Comparison of ENCODE assay signal across 8 mouse cellular contexts in the genomic region with DNA sequence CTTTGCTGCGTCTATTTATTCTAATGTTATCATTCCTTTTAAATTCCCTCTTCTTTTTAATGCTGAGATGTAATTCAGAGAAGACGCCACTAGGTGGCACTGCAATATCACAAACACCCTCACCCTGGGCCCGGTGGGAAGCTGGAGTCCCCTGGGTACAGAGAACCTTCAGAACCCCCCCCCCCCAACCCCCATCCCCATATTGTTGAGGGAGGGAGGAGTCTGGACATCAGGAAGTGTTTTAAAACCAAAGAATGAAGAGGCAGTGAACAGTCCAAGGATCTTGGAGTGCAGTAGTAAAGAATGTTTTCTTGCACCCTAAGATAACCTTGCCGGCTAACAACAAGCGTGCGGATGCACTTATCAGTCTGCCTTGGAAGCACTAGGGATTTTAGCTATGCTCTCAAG. TPM values are rescaled to one million over a fixed set of nuclear protein-coding genes. Genes with fewer than 3 reads are reported as not detected.
A peak's percentile ranks its signal among the peaks of the same experiment; 100 is the strongest.
DNase-seq lines count a peak whose midpoint lies in the region; ATAC-seq and TF ChIP-seq lines count a peak whose summit lies in the region.

No protein-coding gene starts in this region.

- peak; percentile 16 to 44 for DNase-seq in heart, adult 18-20 months
- DNase-seq in heart, postnatal 25 days (ENCODE audit: low spot score) = no peak
- peak; percentile 36 for DNase-seq in ES-E14 (ENCODE audit: low read depth, low spot score)
- peak; percentile 61 for DNase-seq in embryonic facial prominence, embryonic 10.5 days (ENCODE audit: low spot score)
- peak; percentile 67 for DNase-seq in hindbrain, embryonic 14.5 days (ENCODE audit: low spot score)
- DNase-seq in retina, postnatal 7 days (ENCODE audit: low read depth, low spot score) = peak; percentile 30

- ATAC-seq in hindbrain, embryonic 14.5 days (ENCODE audit: low FRiP score) = peak; percentile 69
- peak; percentile 87 for ATAC-seq in lung, embryonic 16.5 days (ENCODE audit: low read depth)
- no peak for ATAC-seq in monocyte, adult 5-6 weeks (replicated peaks; ENCODE audit: insufficient number of reproducible peaks, low FRiP score, low TSS enrichment, poor library complexity, severe bottlenecking)

- H3K27me3 ChIP-seq in embryonic facial prominence, embryonic 10.5 days (replicated peaks; ENCODE audit: low read depth, poor library complexity, severe bottlenecking) = no peaks in the 10 kb centered on the region
- no peaks in the 10 kb centered on the region for H3K27me3 ChIP-seq in hindbrain, embryonic 14.5 days (ENCODE audit: control insufficient read depth, insufficient read depth, low read length)
- H3K27me3 ChIP-seq in lung, embryonic 16.5 days (ENCODE audit: control insufficient read depth, insufficient read depth, low read depth, low read length) = no peaks in the 10 kb centered on the region

- intact Hi-C loops in heart, postnatal 25 days (cut with DNase I) = loop anchor here (10.0 kb wide), 1 partner anchor 430 kb away; no protein-coding TSS in a partner anchor

- H3K4me1 ChIP-seq in ES-E14 (ENCODE audit: control insufficient read depth in 2 of 2, insufficient read depth in 2 of 2, low read length in 2 of 2, poor library complexity in 1 of 2) = no peaks in the 10 kb centered on the region
- H3K4me1 ChIP-seq in embryonic facial prominence, embryonic 10.5 days = no peaks in the 10 kb centered on the region
- H3K4me1 ChIP-seq in hindbrain, embryonic 14.5 days (replicated peaks; ENCODE audit: control insufficient read depth, insufficient read depth, low read length) = no peaks in the 10 kb centered on the region
- peaks cover 4% of the 10 kb centered on the region for H3K4me1 ChIP-seq in lung, embryonic 16.5 days (replicated peaks; ENCODE audit: control insufficient read depth, insufficient read depth, low read length)

- 44% methylated on average over 6 of the region's 6 CpGs for WGBS in embryonic facial prominence, embryonic 10.5 days
- WGBS in hindbrain, embryonic 14.5 days = 44% methylated on average over 6 of the region's 6 CpGs
- WGBS in lung, embryonic 16.5 days = 12% methylated on average over 6 of the region's 6 CpGs

- H3K9ac ChIP-seq in ES-E14 (ENCODE audit: insufficient read depth, low read depth, low read length, poor library complexity, severe bottlenecking) = no peak overlapping the region
- H3K9ac ChIP-seq in hindbrain, embryonic 14.5 days = no peak overlapping the region
- H3K9ac ChIP-seq in lung, embryonic 16.5 days (ENCODE audit: low read length) = no peak overlapping the region

- no peaks in the 10 kb centered on the region for H3K9me3 ChIP-seq in ES-E14 (ENCODE audit: control insufficient read depth, insufficient read depth, low read depth, low read length)
- H3K9me3 ChIP-seq in embryonic facial prominence, embryonic 10.5 days = no peaks in the 10 kb centered on the region
- H3K9me3 ChIP-seq in hindbrain, embryonic 14.5 days (ENCODE audit: control insufficient read depth, low read length) = no peaks in the 10 kb centered on the region
- no peaks in the 10 kb centered on the region for H3K9me3 ChIP-seq in lung, embryonic 16.5 days (ENCODE audit: control insufficient read depth, low read length)

- no peaks in the 10 kb centered on the region for H3K36me3 ChIP-seq in ES-E14 (ENCODE audit: control insufficient read depth, insufficient read depth, low read length, poor library complexity, severe bottlenecking)
- no peaks in the 10 kb centered on the region for H3K36me3 ChIP-seq in embryonic facial prominence, embryonic 10.5 days (replicated peaks)
- no peaks in the 10 kb centered on the region for H3K36me3 ChIP-seq in hindbrain, embryonic 14.5 days (replicated peaks; ENCODE audit: control insufficient read depth, insufficient read depth)
- no peaks in the 10 kb centered on the region for H3K36me3 ChIP-seq in lung, embryonic 16.5 days (ENCODE audit: control insufficient read depth, insufficient read depth, low read length)

- H3K27ac ChIP-seq in ES-E14 (ENCODE audit: insufficient read depth, low read depth, low read length, poor library complexity, severe bottlenecking) = no peak overlapping the region
- no peak overlapping the region for H3K27ac ChIP-seq in embryonic facial prominence, embryonic 10.5 days (replicated peaks)
- H3K27ac ChIP-seq in hindbrain, embryonic 14.5 days = no peak overlapping the region
- H3K27ac ChIP-seq in lung, embryonic 16.5 days (ENCODE audit: low read length) = no peak overlapping the region

- no peak overlapping the region for H3K4me2 ChIP-seq in hindbrain, embryonic 14.5 days (replicated peaks)
- peak overlapping the region; percentile 27; the same call in 1 of the 2 replicates for H3K4me2 ChIP-seq in lung, embryonic 16.5 days (ENCODE audit: low read depth, low read length)

- H3K4me3 ChIP-seq in ES-E14 (ENCODE audit: insufficient read depth in 1 of 2, low read depth in 1 of 2, low read length in 2 of 2, poor library complexity in 1 of 2, severe bottlenecking in 1 of 2) = no peak overlapping the region
- no peak overlapping the region for H3K4me3 ChIP-seq in embryonic facial prominence, embryonic 10.5 days
- no peak overlapping the region for H3K4me3 ChIP-seq in hindbrain, embryonic 14.5 days (replicated peaks; ENCODE audit: low read length)
- H3K4me3 ChIP-seq in lung, embryonic 16.5 days (ENCODE audit: low read length) = no peak overlapping the region

- in situ Hi-C loops in ES-E14 (cut with MboI; ENCODE audit: low sequenced_read_pairs in 2 of 2, unreplicated experiment in 2 of 2) = loop anchor here in 1 of 2 experiments (10.0 kb wide), 1 partner anchor 210 kb away; a partner anchor contains a TSS

TF ChIP-seq in ES-E14, 5 proteins besides CTCF, POLR2A, EP300 and RAD21:
- TF ChIP-seq CHD2 (IDR thresholded peaks at IDR 0.05; ENCODE audit: low read depth, low read length) (no peak), MAFK (IDR thresholded peaks at IDR 0.05; ENCODE audit: insufficient read depth, low read depth, low read length) (no peak), ZC3H11A (IDR thresholded peaks at IDR 0.05; ENCODE audit: borderline replicate concordance, low read depth, low read length) (0 out of 2 replicates have a peak, but pooled peaks have one; percentile 19), HCFC1 (IDR thresholded peaks at IDR 0.05; ENCODE audit: borderline replicate concordance, insufficient read depth, low read length) (no peak)

RNA-seq across cellular contexts. Expression of a gene that starts 32.2 kb away (rescaled TPM):
- 1 to 10 TPM; 4.2 to 4.7 TPM for total RNA-seq in heart, adult 18-20 months (2021)
- total RNA-seq in heart, postnatal 25 days (2021) = 10 to 100 TPM in 1 of 2 experiments, 1 to 10 TPM in 1; 9.6 to 10.5 TPM
- total RNA-seq in ES-E14 (2012; rRNA removed) = 0.04 and 0.16 TPM in 2 replicates
- 0.03 and 0.06 TPM in 2 replicates for polyA plus RNA-seq in embryonic facial prominence, embryonic 10.5 days (2016; fragmentation: Nextera tagmentation; extraction: Ambion mirVana)
- 0.25 TPM in 2 replicates for polyA plus RNA-seq in hindbrain, embryonic 14.5 days (2014; fragmentation: Nextera tagmentation; extraction: Ambion mirVana)
- 11.9 and 13.1 TPM in 2 replicates for polyA plus RNA-seq in lung, embryonic 16.5 days (2015; fragmentation: Nextera tagmentation; extraction: Ambion mirVana)
- total RNA-seq in monocyte, adult 5-6 weeks (2017) = under 0.01 TPM in 1 of 3 replicates, not detected in the others

RNA-seq across cellular contexts. Expression of a gene that starts 32.3 kb away (rescaled TPM):
- 1 to 10 TPM; 1.1 to 1.5 TPM for total RNA-seq in heart, adult 18-20 months (2021)
- 1 to 10 TPM; 3.3 to 3.7 TPM for total RNA-seq in heart, postnatal 25 days (2021)
- total RNA-seq in ES-E14 (2012; rRNA removed) = not detected in 2 replicates
- polyA plus RNA-seq in embryonic facial prominence, embryonic 10.5 days (2016; fragmentation: Nextera tagmentation; extraction: Ambion mirVana) = 0.08 and 0.12 TPM in 2 replicates
- polyA plus RNA-seq in hindbrain, embryonic 14.5 days (2014; fragmentation: Nextera tagmentation; extraction: Ambion mirVana) = 0.33 and 0.48 TPM in 2 replicates
- polyA plus RNA-seq in lung, embryonic 16.5 days (2015; fragmentation: Nextera tagmentation; extraction: Ambion mirVana) = 7.0 and 7.1 TPM in 2 replicates
- total RNA-seq in monocyte, adult 5-6 weeks (2017) = 0.11 TPM in 1 of 3 replicates, not detected in the others
